Mouse (Mus musculus) liver, embryonic 14.5 days (tissue): ENCODE data around the gene Gm13283.
"Not testable (repeated sequence)": the region's sequence is repeated elsewhere in the genome, so short reads cannot be mapped to it uniquely, and the experiment has no call there.

Experiments used
- CTCF ChIP-seq: IDR thresholded peaks from 2 replicates; pipeline ENCODE4 v1.5.1; 2016; ENCODE audit warnings: antibody characterized with exemption, low read depth, control low read depth
- EP300 ChIP-seq: IDR thresholded peaks from 2 replicates; pipeline ENCODE4 v1.6.1; 2016; ENCODE audit warnings: antibody characterized with exemption, low read depth

DNA sequence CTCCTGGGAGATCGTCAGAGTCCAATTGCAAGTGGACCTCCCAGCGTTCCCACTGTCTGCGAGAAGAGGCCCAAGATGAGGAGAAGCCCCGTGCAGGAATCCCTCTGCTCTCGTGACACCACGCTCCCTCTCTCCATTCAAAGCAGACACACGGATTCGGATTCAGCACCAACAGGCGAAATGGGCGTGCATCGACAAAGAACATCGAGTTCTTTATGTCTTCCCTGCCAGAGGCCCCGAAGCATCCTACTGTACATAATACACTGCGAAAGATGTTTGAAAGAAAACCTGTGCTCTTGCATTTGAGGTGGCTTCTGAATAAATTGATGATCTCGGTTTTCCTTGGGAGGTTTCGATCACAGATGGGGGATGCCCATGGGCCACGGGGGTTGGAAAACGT is 20.4 kb downstream of the Gm13283 start:
- TF ChIP-seq CTCF, EP300: not testable (repeated sequence)
